Mouse (Mus musculus) myocyte (in vitro differentiated cells): Measurements from ENCODE around the gene Sirt7.

Experiments used
- POLR2A ChIP-seq: IDR thresholded peaks from one replicate; pipeline ENCODE4 v1.6.1; 2011; ENCODE audit warnings: low read depth, mild to moderate bottlenecking, control low read depth, moderate library complexity; ENCODE audit not compliant: insufficient read length
- POLR2AphosphoS2 ChIP-seq: IDR thresholded peaks from one replicate; pipeline ENCODE4 v1.6.1; 2011; ENCODE audit warnings: low read depth, control low read depth; ENCODE audit not compliant: insufficient read length
- USF1 ChIP-seq: IDR thresholded peaks from one replicate; pipeline ENCODE4 v1.6.1; 2011; ENCODE audit warnings: low read depth, mild to moderate bottlenecking, control low read depth, moderate library complexity

- TF ChIP-seq POLR2AphosphoS2 (no peak), POLR2A (no peak), USF1 (no peak)
Measured at GRCm38 (mm10) chr11:120663714-120664113, 38.7 kb upstream of the Sirt7 start.
